Mouse (Mus musculus) liver, postnatal 0 days (tissue): ENCODE measurements around the gene Cyp11a1.

Source experiments
- CTCF ChIP-seq: sonication (generic); IDR thresholded peaks from 2 replicates; pipeline ENCODE4 v1.5.1; 2016; ENCODE audit warnings: antibody characterized with exemption, low read depth
- EP300 ChIP-seq: IDR thresholded peaks from 2 replicates; pipeline ENCODE4 v1.6.1; 2016; ENCODE audit warnings: antibody characterized with exemption, low read depth, mild to moderate bottlenecking

DNA sequence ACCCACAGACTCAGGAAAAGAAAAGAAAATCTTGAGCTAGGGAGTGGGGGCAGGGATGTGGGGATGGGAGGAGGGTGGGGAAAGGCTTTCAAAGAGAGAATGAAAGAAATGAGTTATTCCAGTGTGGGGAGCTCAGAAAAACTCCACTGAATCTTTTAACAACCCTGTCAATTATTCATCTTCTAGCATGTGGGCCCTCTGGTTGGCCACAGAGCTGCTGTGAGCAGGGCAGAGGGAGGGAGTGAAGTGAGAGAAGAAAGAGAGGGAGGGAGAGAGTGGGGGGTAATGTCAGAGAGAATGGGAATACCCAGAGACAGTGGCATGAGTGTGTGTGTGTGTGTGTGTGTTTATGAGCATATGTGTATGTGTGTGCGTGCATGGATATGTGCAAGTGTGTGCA, 47.8 kb downstream of the Cyp11a1 start:
- TF ChIP-seq CTCF (no peak), EP300 (no peak)
